Mouse (Mus musculus) T-helper 1 cell (primary cell): ENCODE measurements around the gene Tfap2b.

ENCODE experiments used
- in situ Hi-C: fragments of 300-600 bp; cut with MboI, MseI; formaldehyde crosslinking; loops from one replicate; pipeline ENCODE4 v1.15.1; 2025; ENCODE audit warnings: high pct_unique_total_duplicates

Tfap2b gene

DNA sequence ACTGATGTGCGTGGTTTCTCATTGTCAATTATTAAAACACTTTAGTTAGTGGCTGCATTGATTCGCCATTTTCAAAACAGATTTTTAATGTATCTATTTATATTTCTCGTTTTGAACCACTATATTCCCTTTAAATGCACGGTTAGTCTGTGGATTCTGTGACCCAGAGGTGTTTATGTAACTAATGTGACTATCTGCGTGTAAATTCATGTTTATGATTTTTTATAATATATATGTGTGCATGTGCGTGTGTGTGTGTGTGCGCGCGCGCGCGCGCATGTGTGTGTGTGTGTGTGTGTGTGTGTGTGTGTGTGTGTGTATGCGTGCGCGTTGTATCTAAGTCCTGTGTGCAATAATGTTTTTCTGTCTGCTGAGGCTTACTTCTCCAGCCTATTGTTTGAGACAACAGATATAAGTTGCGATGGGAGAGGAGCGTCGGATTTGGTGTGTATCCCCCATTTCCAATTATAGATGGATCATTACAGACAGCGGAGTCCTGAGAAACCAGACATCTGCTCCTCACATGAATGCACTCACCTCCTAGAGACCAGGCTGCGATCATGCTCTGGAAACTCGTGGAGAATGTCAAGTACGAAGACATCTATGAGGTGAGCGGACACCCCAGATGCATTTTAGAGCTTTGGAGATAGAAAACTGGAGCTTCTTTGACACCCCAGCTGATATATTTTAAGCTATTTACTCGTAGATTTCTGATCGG lies at the start of gene Tfap2b:
Gene Tfap2b (plus strand): TSS at position 274 of the 718 bp plus-strand sequence.
- in situ Hi-C loops, result no loop called here

GRCm38 (mm10) chr1:19178742-19179397 lies 29.8 kb upstream of the Tfap2b start:
- in situ Hi-C loops, result loop anchor here (25.0 kb wide), 1 partner anchor 817 kb away; no protein-coding TSS in a partner anchor

- in situ Hi-C loops, result no loop called here
Observed at GRCm38 (mm10) chr1:19205649-19206048, 3.1 kb upstream of the Tfap2b start.

DNA sequence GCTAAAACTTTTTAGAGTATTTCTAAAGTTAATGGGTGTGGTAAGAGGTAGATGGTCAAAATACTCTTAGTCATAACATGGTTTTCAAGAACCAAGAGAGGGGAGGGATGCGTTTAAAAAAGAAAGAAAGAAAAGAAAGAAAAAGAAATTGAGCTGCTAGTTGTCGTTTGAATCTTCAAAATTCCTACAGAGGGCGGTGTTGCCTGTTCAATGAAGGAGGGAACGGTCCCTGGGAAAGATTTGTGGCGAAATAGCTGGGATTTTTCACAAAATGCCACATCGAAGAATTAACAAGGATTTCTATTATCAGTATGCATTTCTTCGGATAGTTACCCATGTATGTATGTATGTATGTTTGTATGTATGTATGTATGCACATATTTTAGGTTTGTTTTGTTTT lies 2.5 kb upstream of the Tfap2b start:
- in situ Hi-C loops, result no loop called here

DNA sequence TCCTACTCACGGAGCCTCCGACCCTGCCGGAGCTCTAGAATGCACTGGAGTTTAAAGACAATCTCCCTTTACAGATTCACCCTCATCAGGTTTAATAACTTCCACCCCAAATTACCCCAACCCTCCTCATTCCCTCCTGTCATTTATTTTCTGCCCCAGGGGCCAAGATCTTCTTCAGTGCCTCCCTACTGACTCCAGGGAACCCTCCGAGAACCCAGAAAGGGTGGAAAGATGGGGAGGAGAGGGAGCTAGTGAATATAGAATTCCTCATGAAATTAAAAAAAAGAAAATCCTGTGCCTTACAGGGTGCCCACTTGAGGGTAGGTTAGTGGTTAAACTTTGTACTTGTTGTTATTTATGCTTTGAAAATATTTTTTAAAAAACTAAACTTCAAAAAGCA lies 1.1 kb upstream of the Tfap2b start:
- in situ Hi-C loops, result no loop called here

DNA sequence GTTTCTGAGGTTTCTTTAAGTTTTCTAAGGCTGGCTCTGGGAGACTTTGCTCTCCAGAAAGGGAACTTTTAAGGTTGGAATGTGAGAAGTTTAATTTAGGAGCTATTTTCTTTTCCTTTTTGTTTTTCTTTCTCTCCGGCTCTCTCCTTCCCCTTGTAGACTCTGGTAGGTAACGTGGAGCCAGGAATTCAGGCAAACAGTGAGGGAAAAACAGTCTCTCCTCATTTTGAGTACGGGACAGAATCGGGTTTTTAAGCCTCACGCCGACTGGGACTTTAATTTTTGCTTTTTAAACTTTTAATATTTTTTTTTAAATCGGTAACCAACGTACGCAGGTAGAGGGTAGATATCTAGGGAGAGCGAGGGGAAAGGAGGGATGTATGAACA lies 638 bp downstream of the Tfap2b start:
- in situ Hi-C loops, result no loop called here

- in situ Hi-C loops, result no loop called here
Observed at GRCm38 (mm10) chr1:19209776-19210175, 1.1 kb downstream of the Tfap2b start.

GRCm38 (mm10) chr1:19210215-19211032 lies 1.7 kb downstream of the Tfap2b start:
- in situ Hi-C loops, result no loop called here

GRCm38 (mm10) chr1:19211033-19211405 lies 2.3 kb downstream of the Tfap2b start:
- in situ Hi-C loops, result no loop called here

GRCm38 (mm10) chr1:19211546-19212154 lies 2.9 kb downstream of the Tfap2b start:
- in situ Hi-C loops, result no loop called here

GRCm38 (mm10) chr1:19212691-19213090 lies 4.0 kb downstream of the Tfap2b start:
- in situ Hi-C loops, result no loop called here

DNA sequence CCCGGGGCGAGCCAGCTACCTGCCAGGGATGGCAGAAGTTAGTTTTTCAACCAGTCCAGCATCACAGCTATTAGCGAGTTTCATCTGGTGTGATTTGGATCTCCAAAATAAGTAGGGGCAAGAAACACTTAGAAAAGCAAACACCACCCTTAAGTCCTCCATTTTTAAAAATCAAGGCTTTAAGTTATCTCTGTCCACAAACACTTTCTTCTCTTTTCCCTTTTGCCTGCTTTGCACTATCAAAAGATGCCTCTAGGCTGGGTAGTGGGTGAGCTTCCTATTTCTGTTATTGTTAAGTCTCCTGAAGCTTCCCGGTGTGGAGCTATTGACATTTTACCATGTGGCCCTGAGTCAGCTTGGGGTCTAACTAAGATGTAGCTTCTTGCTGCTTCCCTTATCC lies 4.5 kb downstream of the Tfap2b start:
- in situ Hi-C loops, result no loop called here

DNA sequence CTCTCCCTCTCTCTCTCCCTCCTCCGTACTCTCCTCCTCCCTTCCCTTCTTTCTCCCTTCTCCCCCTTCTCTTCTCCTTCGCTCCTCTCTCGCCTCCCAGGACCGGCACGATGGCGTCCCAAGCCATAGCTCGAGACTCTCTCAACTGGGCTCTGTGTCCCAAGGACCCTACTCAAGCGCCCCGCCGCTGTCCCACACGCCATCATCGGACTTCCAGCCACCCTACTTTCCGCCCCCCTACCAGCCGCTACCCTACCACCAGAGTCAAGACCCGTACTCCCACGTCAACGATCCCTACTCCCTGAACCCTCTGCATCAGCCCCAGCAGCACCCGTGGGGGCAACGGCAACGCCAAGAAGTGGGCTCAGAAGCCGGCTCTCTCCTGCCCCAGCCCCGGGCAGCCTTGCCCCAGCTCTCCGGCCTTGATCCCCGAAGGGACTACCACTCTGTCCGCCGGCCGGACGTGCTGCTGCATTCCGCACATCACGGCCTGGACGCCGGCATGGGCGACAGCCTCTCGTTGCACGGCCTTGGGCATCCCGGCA lies 5.2 kb downstream of the Tfap2b start:
- in situ Hi-C loops, result no loop called here

GRCm38 (mm10) chr1:19217391-19217790 lies 8.7 kb downstream of the Tfap2b start:
- in situ Hi-C loops, result no loop called here

DNA sequence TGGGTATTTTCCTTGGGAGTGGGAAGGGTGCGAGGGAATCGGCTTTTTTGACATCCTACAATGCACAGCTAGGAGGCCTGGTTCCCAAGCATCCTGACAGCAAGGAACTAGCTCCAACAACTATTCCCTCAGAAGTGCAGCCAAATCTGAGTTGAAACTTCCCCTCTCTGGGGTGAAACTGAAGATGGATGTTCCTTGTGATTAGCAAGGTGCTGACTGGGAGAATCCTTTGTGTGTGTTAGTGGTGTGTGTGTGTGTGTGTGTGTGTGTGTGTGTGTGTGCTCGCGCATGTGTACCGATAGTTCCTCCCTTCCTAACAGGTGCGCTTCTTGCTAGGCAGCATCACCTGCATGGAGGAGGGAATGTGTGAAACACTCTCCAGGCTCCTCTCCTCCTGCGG lies 9.5 kb downstream of the Tfap2b start:
- in situ Hi-C loops, result no loop called here

DNA sequence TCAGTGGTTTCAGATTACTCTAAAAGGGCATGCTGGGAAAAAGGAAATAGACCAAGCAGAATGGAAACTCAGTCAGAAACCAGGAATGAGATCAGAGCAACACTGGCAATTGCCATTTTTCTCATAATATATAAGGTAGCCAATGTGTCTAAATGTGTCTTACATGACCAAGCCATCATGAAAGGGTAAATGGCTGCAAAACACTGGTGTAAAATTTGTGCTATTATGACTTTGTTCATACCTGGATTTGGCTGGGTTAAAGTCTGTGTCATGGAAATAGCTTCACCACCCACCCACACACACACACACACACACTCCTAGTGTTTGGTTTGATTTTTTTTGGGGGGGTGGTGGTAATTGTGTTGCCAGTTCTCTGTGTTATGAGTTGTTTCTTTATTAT lies 10.7 kb downstream of the Tfap2b start:
- in situ Hi-C loops, result no loop called here

DNA sequence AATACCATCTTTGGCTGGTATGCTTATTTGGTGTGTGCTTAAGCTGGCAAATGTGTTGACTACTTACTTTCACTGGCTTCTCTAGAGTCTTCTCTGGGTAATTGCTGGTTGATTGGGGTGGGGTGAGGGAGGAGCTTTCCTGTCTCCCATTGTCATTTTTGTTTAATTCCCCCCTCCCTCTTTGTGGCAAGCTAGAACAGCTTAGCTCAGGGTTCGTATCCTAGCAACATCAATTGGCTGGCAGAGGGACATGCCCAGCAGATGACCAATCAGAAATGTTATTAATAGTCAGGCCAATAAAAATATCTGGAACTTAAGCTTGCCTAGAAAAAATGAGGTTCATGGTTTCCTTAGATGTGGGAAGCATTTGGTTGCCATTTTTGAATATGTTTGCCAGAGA lies 11.8 kb downstream of the Tfap2b start:
- in situ Hi-C loops, result no loop called here

- in situ Hi-C loops, result no loop called here
Observed at GRCm38 (mm10) chr1:19221601-19222000, 12.9 kb downstream of the Tfap2b start.

DNA sequence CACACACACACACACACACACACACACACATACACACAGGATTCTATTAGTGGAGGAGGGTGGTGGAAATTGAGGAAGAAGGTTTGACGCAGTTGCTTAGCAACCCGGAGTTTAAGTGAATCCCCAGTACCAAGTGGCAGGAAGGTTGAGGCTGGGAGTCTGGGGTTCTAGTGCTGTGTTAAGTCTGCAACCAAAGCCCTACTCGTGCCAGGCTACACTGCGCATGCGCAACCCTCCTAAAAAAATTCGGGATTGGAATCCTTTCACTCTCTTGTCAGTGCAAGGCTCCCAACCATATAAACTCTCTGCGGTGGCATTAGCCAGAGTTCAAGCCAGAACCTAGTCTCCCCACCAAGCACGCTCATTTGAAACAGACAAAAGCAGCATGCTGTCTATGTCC lies 18.0 kb downstream of the Tfap2b start:
- in situ Hi-C loops, result no loop called here

DNA sequence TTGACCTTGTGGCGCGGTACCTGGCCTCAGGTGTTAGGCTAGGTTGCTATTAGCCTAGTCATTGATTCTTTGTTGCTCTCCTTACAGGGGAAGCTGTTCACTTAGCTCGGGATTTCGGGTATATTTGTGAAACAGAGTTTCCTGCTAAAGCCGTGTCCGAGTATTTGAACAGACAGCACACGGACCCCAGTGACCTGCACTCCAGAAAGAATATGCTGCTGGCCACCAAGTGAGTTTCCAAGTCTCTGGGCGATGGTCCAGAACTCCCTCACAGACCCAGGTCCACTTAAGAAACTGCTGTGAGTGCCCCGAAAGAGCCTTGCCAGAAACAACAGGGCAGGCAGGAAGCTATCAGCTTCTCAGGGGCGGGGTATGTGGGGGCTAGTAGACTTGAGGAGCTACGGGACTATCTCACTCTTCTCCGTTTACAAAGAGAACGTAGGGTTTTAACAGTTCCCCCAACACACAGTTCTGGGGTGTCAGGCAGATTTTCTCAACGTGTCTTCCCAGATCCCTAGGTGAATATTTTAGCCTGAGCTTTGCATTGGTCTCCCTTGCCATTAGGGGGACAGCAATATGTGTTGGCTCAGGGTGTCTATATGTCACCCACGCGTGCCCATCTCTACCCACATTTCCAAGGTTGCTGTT lies 22.3 kb downstream of the Tfap2b start:
- in situ Hi-C loops, result no loop called here

GRCm38 (mm10) chr1:19231574-19232080 lies 22.9 kb downstream of the Tfap2b start:
- in situ Hi-C loops, result no loop called here
